ENCODE assay signal across 10 mouse cellular contexts in genomic region chr6:24516197-24516596, GRCm38 (mm10). TPM values are rescaled to one million over a fixed set of nuclear protein-coding genes. Genes with fewer than 3 reads are reported as not detected.
DNase-seq lines count a peak whose midpoint lies in the region; ATAC-seq and TF ChIP-seq lines count a peak whose summit lies in the region.
"Had no signal": no experiment of that assay in that cellular context is flagged by ENCODE, and none has a peak within 500 bp of the region (broad histone marks: within the 10 kb centered on the region; RNA-seq: fewer than 3 reads in every experiment).

No protein-coding gene starts in this region.

- no peak overlapping the region for H3K4me3 ChIP-seq in cerebellum, adult 2 months (replicated peaks; ENCODE audit: insufficient read depth, low read depth, low read length)
- H3K4me3 ChIP-seq in liver, adult 2 months (ENCODE audit: insufficient read depth, low read depth, low read length), result no peak overlapping the region
- H3K4me3 ChIP-seq in forebrain, embryonic 15.5 days, result no peak overlapping the region
- H3K4me3 ChIP-seq in midbrain, embryonic 16.5 days (ENCODE audit: low read depth, low read length), result no peak overlapping the region
- H3K4me3 ChIP-seq: embryonic facial prominence, embryonic 12.5 days had no signal

- H3K4me2 ChIP-seq in forebrain, embryonic 15.5 days (replicated peaks), result no peak overlapping the region
- H3K4me2 ChIP-seq in midbrain, embryonic 16.5 days (ENCODE audit: low read length), result no peak overlapping the region
- H3K4me2 ChIP-seq: embryonic facial prominence, embryonic 12.5 days had no signal

- no peak overlapping the region for H3K27ac ChIP-seq in cerebellum, adult 2 months (ENCODE audit: insufficient read depth, low read length)
- no peak overlapping the region for H3K27ac ChIP-seq in liver, adult 2 months (replicated peaks; ENCODE audit: insufficient read depth, low read depth, low read length)
- H3K27ac ChIP-seq in forebrain, embryonic 15.5 days (replicated peaks), result no peak overlapping the region
- no peak overlapping the region for H3K27ac ChIP-seq in midbrain, embryonic 16.5 days (ENCODE audit: low read length)
- H3K27ac ChIP-seq: embryonic facial prominence, embryonic 12.5 days had no signal

- no peaks in the 10 kb centered on the region for H3K27me3 ChIP-seq in cerebellum, adult 2 months (ENCODE audit: control insufficient read depth, insufficient read depth, low read length)
- H3K27me3 ChIP-seq in liver, adult 2 months (ENCODE audit: control insufficient read depth, insufficient read depth, low read length), result no peaks in the 10 kb centered on the region
- no peaks in the 10 kb centered on the region for H3K27me3 ChIP-seq in forebrain, embryonic 15.5 days
- H3K27me3 ChIP-seq in midbrain, embryonic 16.5 days (ENCODE audit: control insufficient read depth, insufficient read depth, low read depth, low read length), result no peaks in the 10 kb centered on the region
- H3K27me3 ChIP-seq: embryonic facial prominence, embryonic 12.5 days had no signal

- H3K4me1 ChIP-seq in cerebellum, adult 2 months (ENCODE audit: control insufficient read depth, insufficient read depth, low read length), result peaks cover 6% of the 10 kb centered on the region
- no peaks in the 10 kb centered on the region for H3K4me1 ChIP-seq in liver, adult 2 months (ENCODE audit: control insufficient read depth, insufficient read depth, low read length)
- H3K4me1 ChIP-seq in forebrain, embryonic 15.5 days, result peaks cover 10% of the 10 kb centered on the region
- H3K4me1 ChIP-seq in midbrain, embryonic 16.5 days (ENCODE audit: control insufficient read depth, insufficient read depth, low read length), result peaks cover 8% of the 10 kb centered on the region

- H3K9me3 ChIP-seq in forebrain, embryonic 15.5 days, result no peaks in the 10 kb centered on the region
- H3K9me3 ChIP-seq in midbrain, embryonic 16.5 days (replicated peaks; ENCODE audit: control insufficient read depth, low read length, poor library complexity, severe bottlenecking), result no peaks in the 10 kb centered on the region
- H3K9me3 ChIP-seq: embryonic facial prominence, embryonic 12.5 days had no signal

- peak; percentile 62; the same call in 1 of the 2 replicates for ATAC-seq in forebrain, embryonic 15.5 days (replicated peaks)
- ATAC-seq in midbrain, embryonic 16.5 days, result peak; percentile 57; the same call in 1 of the 2 replicates

- intact Hi-C loops in heart, postnatal 25 days (cut with DNase I), result no loop called here

- no peak for TF ChIP-seq POLR2A in cerebellum, adult 2 months (IDR thresholded peaks at IDR 0.05; ENCODE audit: borderline replicate concordance, insufficient read depth, low read length)
- no peak for TF ChIP-seq POLR2A in liver, adult 2 months (IDR thresholded peaks at IDR 0.05; ENCODE audit: extremely low read depth, insufficient read depth, low read length)

- 43% methylated on average over 2 of the region's 2 CpGs for WGBS in cerebellum, adult 2 months
- WGBS in liver, adult 2 months, result 46% methylated on average over 2 of the region's 2 CpGs
- 47% methylated on average over 2 of the region's 2 CpGs for WGBS in forebrain, embryonic 15.5 days
- 42% methylated on average over 2 of the region's 2 CpGs for WGBS in midbrain, embryonic 16.5 days

- peak; percentile 26; the same call in 1 of the 2 replicates for TF ChIP-seq CTCF in cerebellum, adult 2 months (IDR thresholded peaks at IDR 0.05; ENCODE audit: borderline replicate concordance, insufficient read depth, low read depth, low read length)
- TF ChIP-seq CTCF in liver, adult 2 months (IDR thresholded peaks at IDR 0.05; ENCODE audit: low read depth, low read length), result peak; percentile 42; the same call in 1 of the 2 replicates

- peaks cover 23% of the 10 kb centered on the region for H3K36me3 ChIP-seq in liver, adult 2 months (ENCODE audit: control insufficient read depth, insufficient read depth, low read length)
- peaks cover 19% of the 10 kb centered on the region; the same call in 1 of the 2 replicates for H3K36me3 ChIP-seq in forebrain, embryonic 15.5 days
- H3K36me3 ChIP-seq in midbrain, embryonic 16.5 days (ENCODE audit: control insufficient read depth, insufficient read depth, low read length), result peaks cover 11% of the 10 kb centered on the region

- peak in 1 of 2 experiments; percentile 29 for DNase-seq in cerebellum, adult 2 months
- DNase-seq in cerebellum, adult 8-10 months, result no peak
- DNase-seq in liver, adult 2 months (ENCODE audit: extremely low read depth, low read depth, low spot score), result peak; percentile 30
- DNase-seq in liver, result no peak
- DNase-seq in gastrocnemius, postnatal 10 days, result no peak
- DNase-seq in heart, postnatal 25 days (ENCODE audit: low spot score), result no peak

- H3K9ac ChIP-seq in liver, adult 2 months (ENCODE audit: low read depth, low read length), result no peak overlapping the region
- H3K9ac ChIP-seq in forebrain, embryonic 15.5 days (replicated peaks), result no peak overlapping the region
- no peak overlapping the region for H3K9ac ChIP-seq in midbrain, embryonic 16.5 days (ENCODE audit: low read depth, low read length)
- H3K9ac ChIP-seq: embryonic facial prominence, embryonic 12.5 days had no signal

- no peaks in the 10 kb centered on the region for H3K79me2 ChIP-seq in liver, adult 2 months (ENCODE audit: control insufficient read depth, insufficient read depth, low read length)

RNA-seq across cellular contexts. Expression of gene Iqub, which starts 1.3 kb away (rescaled TPM):
- polyA plus RNA-seq in cerebellum, adult 2 months (2012; rRNA removed), result 0.97 and 1.4 TPM in 2 replicates
- not detected in 2 replicates for total RNA-seq in liver, adult 2 months (2014; rRNA removed)
- polyA plus RNA-seq in liver, adult 2 months (2012; rRNA removed), result not detected in 2 replicates
- polyA plus RNA-seq in forebrain, embryonic 15.5 days (2015; fragmentation: Nextera tagmentation; extraction: Ambion mirVana), result 1.2 and 2.1 TPM in 2 replicates
- polyA plus RNA-seq in midbrain, embryonic 16.5 days (2015; fragmentation: Nextera tagmentation; extraction: Ambion mirVana), result 1.9 TPM in 2 replicates
- total RNA-seq in gastrocnemius, postnatal 10 days (2021), result under 1 TPM in 1 of 2 experiments, not detected in 1; 0.07 TPM
- total RNA-seq in heart, postnatal 25 days (2021), result under 1 TPM; 0.28 to 0.29 TPM

RNA-seq across cellular contexts. Expression of gene Ndufa5, which starts 11.6 kb away (rescaled TPM):
- 115 and 146 TPM in 2 replicates for polyA plus RNA-seq in cerebellum, adult 2 months (2012; rRNA removed)
- 65.2 and 101 TPM in 2 replicates for total RNA-seq in liver, adult 2 months (2014; rRNA removed)
- polyA plus RNA-seq in liver, adult 2 months (2012; rRNA removed), result 5.2 and 6.3 TPM in 2 replicates
- 313 and 328 TPM in 2 replicates for polyA plus RNA-seq in forebrain, embryonic 15.5 days (2015; fragmentation: Nextera tagmentation; extraction: Ambion mirVana)
- polyA plus RNA-seq in midbrain, embryonic 16.5 days (2015; fragmentation: Nextera tagmentation; extraction: Ambion mirVana), result 410 and 412 TPM in 2 replicates
- 100 to 1,000 TPM; 486 to 517 TPM for total RNA-seq in gastrocnemius, postnatal 10 days (2021)
- total RNA-seq in heart, postnatal 25 days (2021), result 1,000 to 10,000 TPM; 1,436 to 1,506 TPM

RNA-seq across cellular contexts. Expression of gene Asb15, which starts 11.7 kb away (rescaled TPM):
- polyA plus RNA-seq in cerebellum, adult 2 months (2012; rRNA removed), result 0.05 and 0.10 TPM in 2 replicates
- total RNA-seq in liver, adult 2 months (2014; rRNA removed), result not detected in 2 replicates
- polyA plus RNA-seq in liver, adult 2 months (2012; rRNA removed), result not detected in 2 replicates
- not detected in 2 replicates for polyA plus RNA-seq in forebrain, embryonic 15.5 days (2015; fragmentation: Nextera tagmentation; extraction: Ambion mirVana)
- polyA plus RNA-seq in midbrain, embryonic 16.5 days (2015; fragmentation: Nextera tagmentation; extraction: Ambion mirVana), result not detected in 2 replicates
- total RNA-seq in gastrocnemius, postnatal 10 days (2021), result 1 to 10 TPM; 2.8 to 3.3 TPM
- 10 to 100 TPM; 48.5 to 62.0 TPM for total RNA-seq in heart, postnatal 25 days (2021)
- polyA plus RNA-seq: embryonic facial prominence, embryonic 12.5 days; large intestine, adult 2 months had no signal

Comparison
In these comparisons a context has a peak if more than half of its experiments do, and no peak if none do; other contexts are left out.
1. RNA of gene Ndufa5, which starts 11.6 kb away (polyA plus RNA-seq): 410 to 412 TPM in midbrain, embryonic 16.5 days, 313 to 328 TPM in forebrain, embryonic 15.5 days and 115 to 146 TPM in cerebellum, adult 2 months; 5.2 to 6.3 TPM in liver, adult 2 months; every median in the first group is over 10 times any median in the second.